Mouse (Mus musculus) frontal cortex, postnatal 36 days (tissue): ENCODE data around the gene Ppbp.
"Not testable (repeated sequence)": the region's sequence is repeated elsewhere in the genome, so short reads cannot be mapped to it uniquely, and the experiment has no call there.

Experiments
- DNase-seq, 2 experiments: peaks; one replicate each; pipeline ENCODE4 v3.0.0; 2022; ENCODE audit warnings: low spot score in 2 of 2

The Ppbp gene

DNA sequence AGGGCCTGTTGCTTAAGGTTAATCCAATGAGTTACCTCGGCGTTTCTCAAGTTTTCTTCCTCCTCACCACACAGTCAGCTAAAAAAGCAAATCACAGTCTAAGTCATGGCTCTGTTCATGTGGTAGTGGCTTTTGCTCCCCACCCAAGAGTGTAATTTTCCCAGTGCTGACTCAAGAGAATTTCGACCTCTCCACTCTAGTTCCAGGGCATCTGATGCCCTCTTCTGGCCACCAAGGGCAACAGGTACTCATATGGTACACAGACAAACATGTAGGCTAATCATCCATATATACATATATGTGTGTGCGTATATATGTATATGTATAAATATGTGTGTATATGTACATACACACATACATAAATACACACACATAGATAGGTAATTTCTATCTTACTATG is 19.8 kb downstream of the Ppbp start:
- DNase-seq: no peak

DNA sequence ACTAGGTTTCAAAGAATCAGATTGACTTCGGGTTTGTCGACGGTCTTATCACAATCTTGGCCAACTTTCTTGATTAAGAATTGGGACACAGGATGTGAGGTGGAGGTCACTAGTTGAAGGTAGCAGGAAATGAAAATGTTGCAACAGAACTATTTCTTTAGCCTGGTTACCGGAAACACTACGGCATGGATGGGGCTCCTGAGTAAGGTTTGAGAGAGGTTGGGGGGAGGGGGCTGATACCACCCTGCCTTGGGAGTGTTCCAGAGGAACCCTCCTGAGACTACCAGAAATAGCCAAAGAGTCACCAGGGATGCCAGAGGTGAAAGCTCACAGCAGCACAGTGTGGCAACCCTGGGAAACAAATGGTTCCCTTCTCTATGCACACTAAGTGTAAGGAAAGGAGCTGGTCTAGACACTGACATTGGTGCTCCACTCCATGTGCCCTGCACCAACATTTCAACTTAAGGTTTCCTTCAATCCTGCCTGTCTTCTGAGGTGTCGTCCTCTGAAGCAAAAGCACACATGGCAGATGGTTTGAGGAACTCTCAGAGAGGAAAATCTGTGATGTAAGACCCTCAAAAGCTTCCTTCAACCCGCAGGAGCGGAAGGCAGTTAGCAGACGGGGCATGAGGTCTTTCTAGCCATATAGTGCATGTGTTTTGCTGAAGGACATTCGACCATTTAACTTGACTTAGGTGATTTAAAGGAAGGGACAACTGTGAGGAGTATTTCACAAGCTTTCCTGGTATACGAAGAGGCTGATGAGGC is 21.2 kb downstream of the Ppbp start:
- no peak for DNase-seq

DNA sequence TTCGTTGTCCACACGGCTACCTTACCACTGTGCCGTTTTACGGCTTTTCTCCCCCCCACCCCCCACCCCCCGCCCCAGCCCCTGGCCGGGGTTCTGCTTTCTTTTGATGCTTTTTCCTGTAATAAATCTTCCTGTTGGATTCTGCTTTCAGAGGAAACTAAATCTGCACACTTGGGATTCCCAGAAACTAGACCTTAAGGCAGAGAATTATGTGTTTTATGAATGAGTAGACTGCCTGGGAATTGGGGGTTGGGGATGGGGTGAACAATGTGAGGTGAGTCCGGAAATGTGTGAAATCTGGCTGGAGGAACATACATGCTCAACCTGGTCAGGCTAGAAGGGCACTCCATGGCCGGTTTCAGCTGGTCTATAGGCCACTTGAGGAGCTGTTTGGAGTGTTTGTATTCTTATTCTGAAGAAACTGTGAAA is 21.8 kb downstream of the Ppbp start:
- DNase-seq: no peak

DNA sequence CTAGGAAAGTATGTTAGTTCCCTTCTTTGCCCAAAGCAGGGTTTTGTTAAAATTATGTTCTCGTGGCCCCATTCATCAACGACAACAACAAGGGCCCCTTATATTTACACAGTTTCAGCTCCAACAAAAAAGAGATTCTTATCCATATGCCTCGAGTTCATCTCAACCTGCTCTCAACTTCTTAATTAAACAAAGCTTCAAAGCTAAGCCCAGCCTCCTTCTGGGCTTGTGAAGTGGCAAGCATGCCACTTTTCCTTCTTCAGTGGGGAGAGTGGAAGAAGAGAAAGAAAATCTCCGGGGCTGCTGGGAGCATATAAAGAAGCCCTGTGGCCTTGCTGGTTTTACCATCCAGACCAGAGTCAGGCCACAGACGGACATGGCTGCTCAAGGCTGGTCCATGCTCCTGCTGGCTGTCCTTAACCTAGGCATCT is 25.9 kb downstream of the Ppbp start, which contains the start of gene Cxcl15:
TSS of gene Cxcl15 (plus strand) at position 340 of the 431 bp plus-strand sequence.
- DNase-seq: no peak

DNA sequence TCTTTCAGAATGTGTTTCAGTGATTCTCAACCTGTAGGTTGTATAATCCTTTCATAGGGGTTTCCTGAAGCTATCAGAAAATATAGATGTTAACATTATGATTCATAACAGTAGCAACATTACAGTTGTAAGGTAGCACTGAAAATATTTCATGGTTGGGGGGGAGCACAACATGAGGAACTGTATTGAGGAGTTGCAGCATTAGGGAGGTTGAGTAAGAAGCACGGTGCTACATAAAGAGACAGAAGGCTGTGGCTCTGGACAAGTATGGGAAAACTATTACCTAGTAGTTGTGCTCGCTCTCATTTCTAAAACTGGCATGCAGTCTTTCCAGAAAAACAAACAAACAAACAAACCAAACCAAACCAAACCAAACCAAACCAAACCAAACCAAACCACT is 27.1 kb downstream of the Ppbp start:
- not testable (repeated sequence) for DNase-seq

DNA sequence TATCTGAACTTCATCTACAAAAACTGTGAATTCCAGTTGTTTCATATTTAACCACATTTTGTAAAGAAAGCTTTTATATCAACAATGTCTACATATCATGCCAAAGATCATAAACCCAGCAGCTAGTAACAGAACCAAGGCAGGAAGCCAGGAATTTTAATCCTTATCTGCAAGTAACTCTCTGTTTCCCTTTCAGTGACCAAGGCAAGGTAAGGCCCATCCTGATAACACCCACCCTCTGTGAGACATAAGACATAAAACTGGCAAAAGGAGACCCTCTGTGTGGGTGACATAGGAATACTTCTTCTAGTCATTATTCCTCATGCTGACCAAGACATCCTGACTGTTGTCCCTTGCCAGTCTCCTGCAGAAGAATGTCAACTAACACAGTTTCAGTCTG is 36.3 kb downstream of the Ppbp start:
- DNase-seq: no peak

DNA sequence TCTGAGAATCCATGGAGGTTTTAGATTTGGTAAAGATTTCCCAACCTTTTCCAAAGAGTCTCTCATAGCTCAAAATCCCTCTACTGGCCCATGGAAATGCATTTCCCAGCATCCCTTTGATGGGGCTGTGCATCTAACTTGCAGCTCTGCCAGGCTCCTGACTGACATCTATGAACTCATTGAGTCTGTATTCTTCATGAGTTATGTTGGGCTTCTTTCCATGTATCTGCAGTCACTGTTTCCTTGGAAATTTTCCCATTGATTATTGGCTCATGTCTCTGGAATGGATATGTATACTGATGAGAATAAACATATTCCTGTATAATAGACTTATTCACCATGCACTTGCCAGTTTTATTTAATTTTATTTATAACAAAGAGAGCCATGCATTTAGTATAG is 37.7 kb downstream of the Ppbp start:
- DNase-seq: no peak

DNA sequence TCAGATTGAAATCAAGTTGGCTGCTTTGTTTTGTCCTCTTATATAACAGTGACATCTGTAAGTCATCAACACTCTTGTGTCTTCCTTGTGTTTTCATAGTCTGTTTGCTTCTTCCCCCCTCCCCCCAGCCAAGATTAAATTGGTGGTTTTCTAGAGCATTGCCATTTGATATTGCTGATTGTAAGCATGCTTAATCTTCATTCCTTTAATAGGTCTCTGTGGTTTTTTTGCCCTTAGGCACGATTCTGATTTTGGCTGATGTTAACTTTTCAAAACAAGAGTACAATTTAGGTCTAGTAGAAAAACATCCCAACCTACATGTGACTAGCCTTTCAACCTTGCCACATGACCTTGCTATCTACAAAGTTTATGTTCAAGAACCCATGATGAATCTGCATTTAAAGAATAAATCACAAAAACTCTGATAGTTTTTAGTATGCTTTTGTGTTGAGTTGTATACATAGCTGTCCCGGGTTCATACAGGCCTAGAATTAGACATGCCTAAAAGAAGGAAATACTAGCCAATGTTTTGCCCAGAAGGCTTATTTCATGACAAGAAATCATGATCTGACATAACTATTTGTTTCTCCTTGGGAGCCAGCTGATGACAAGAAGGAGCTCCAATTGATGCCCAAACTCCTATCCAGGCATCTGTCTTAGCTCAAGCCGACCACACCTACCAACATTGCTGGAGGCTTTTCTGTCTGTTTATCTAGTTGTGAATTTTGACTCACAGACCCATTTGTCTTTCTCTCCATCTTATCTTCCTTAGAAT is 39.0 kb downstream of the Ppbp start:
- DNase-seq: no peak
